Mouse (Mus musculus): Measurements from ENCODE around the gene Mrtfa. TPM values are rescaled to one million over a fixed set of nuclear protein-coding genes. Genes with fewer than 3 reads are reported as not detected.
A peak's percentile ranks its signal among the peaks of the same experiment; 100 is the strongest.

The Mrtfa gene
- total RNA-seq, 2 experiments from 2014 or later = 43.7 to 47.8 TPM

- DNase-seq (ENCODE audit: extremely low spot score in 1 of 2, low spot score in 2 of 2) = no peak
- intact Hi-C loops (cut with DNase I) = no loop called here
Measured at GRCm38 (mm10) chr15:81122078-81122477, 68.5 kb downstream of the Mrtfa start.

DNA sequence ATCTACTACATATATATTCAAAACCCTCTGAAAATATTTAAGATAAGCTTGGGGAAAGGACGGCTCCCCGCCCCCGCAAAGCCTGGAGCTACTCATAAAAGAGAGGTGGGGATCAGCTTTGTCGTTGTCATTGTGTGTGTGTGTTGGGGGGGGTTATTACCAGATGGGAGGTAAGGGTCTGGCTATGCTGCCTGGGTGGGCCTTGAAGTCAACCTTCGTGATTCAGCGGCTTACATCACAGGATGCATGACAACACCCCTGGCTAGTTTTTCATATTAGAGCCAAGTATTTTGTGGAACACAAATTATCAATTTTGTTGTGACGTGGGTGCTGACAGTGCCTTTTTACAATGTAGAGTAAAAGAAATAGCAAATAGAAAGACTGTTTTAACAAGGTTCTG lies 69.6 kb downstream of the Mrtfa start:
- no peak for DNase-seq (ENCODE audit: extremely low spot score in 1 of 2, low spot score in 2 of 2)
- intact Hi-C loops (cut with DNase I) = no loop called here

- no peak for DNase-seq (ENCODE audit: extremely low spot score in 1 of 2, low spot score in 2 of 2)
- intact Hi-C loops (cut with DNase I) = no loop called here
Measured at GRCm38 (mm10) chr15:81120140-81120539, 70.4 kb downstream of the Mrtfa start.

GRCm38 (mm10) chr15:81118226-81118625 lies 72.3 kb downstream of the Mrtfa start:
- intact Hi-C loops (cut with DNase I) = no loop called here
- DNase-seq (ENCODE audit: extremely low spot score in 1 of 2, low spot score in 2 of 2) = no peak

DNA sequence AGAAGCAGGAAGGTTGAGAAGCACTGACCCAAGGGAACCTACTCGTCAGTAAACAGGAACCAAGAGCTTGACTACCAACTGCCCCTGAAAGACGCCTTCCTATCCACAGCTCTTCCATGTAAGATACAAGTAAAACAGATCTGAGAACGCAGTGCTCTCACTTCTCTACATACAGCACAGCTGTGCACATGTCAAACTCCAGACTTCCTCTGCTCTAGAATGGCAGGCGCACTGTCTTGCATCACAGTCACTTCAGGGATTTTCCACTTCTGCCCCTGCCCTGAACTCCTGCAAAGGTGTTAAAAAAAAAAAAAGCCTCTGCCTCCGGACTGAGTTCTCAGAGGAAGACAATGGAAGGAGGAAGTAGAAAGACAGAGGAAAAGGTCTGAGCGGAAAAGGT lies 78.0 kb downstream of the Mrtfa start:
- no peak for DNase-seq (ENCODE audit: extremely low spot score in 1 of 2, low spot score in 2 of 2)
- intact Hi-C loops (cut with DNase I) = no loop called here

GRCm38 (mm10) chr15:81110315-81110714 lies 80.2 kb downstream of the Mrtfa start:
- intact Hi-C loops (cut with DNase I) = no loop called here
- no peak for DNase-seq (ENCODE audit: extremely low spot score in 1 of 2, low spot score in 2 of 2)

GRCm38 (mm10) chr15:81105962-81106361 lies 84.6 kb downstream of the Mrtfa start:
- DNase-seq (ENCODE audit: extremely low spot score in 1 of 2, low spot score in 2 of 2) = peak; percentile 49 to 59
- intact Hi-C loops (cut with DNase I) = no loop called here

DNA sequence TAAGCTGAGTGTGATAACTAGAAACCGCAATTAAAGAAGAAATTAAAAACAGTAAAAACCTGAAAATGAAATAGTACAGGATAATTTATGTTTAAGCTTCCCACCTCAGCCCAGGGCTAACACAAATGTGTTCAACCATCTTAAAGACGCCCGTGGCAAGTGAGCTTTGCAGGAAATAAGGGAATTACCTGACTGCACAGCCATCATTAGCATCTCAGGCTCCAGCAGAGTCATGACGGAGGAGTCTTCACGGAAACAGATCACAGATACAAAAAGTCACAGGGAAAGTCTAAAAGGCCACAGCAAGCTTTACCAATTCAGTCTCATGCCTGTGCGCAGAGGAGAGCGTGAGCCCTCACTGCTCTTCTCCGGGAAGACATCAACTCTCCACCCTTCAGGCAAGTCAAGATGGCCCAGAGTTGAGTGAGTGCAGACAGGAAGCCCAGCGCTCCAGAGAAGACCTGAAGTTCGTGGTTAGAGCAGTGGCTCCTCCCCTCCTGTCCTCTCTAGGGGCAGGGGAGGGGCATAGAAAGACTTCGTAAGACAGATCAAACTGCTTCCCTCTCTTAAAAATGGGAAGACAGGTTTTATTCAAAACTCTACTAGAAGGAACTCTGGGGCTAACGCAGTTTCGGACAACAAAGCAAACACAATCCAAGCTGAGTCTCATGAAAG lies 85.8 kb downstream of the Mrtfa start:
- intact Hi-C loops (cut with DNase I) = no loop called here
- DNase-seq (ENCODE audit: extremely low spot score in 1 of 2, low spot score in 2 of 2) = peak in 1 of 2 experiments; percentile 55

- no peak for DNase-seq (ENCODE audit: extremely low spot score in 1 of 2, low spot score in 2 of 2)
- intact Hi-C loops (cut with DNase I) = no loop called here
Measured at GRCm38 (mm10) chr15:81103500-81103899, 87.1 kb downstream of the Mrtfa start.

GRCm38 (mm10) chr15:81102274-81102879 lies 88.2 kb downstream of the Mrtfa start:
- intact Hi-C loops (cut with DNase I) = no loop called here

GRCm38 (mm10) chr15:81101316-81101715 lies 89.2 kb downstream of the Mrtfa start:
- no peak for DNase-seq (ENCODE audit: extremely low spot score in 1 of 2, low spot score in 2 of 2)
- intact Hi-C loops (cut with DNase I) = no loop called here

More at GRCm38 (mm10) chr15:81102274-81102879, 88.2 kb downstream of the Mrtfa start:
- DNase-seq (ENCODE audit: extremely low spot score in 1 of 2, low spot score in 2 of 2) = no peak

GRCm38 (mm10) chr15:81099269-81099668 lies 91.3 kb downstream of the Mrtfa start:
- intact Hi-C loops (cut with DNase I) = no loop called here

GRCm38 (mm10) chr15:81098689-81099088 lies 91.9 kb downstream of the Mrtfa start:
- intact Hi-C loops (cut with DNase I) = no loop called here

More at GRCm38 (mm10) chr15:81099269-81099668, 91.3 kb downstream of the Mrtfa start:
- no peak for DNase-seq (ENCODE audit: extremely low spot score in 1 of 2, low spot score in 2 of 2)

GRCm38 (mm10) chr15:81097896-81098295 lies 92.7 kb downstream of the Mrtfa start:
- DNase-seq (ENCODE audit: extremely low spot score in 1 of 2, low spot score in 2 of 2) = no peak
- intact Hi-C loops (cut with DNase I) = no loop called here

More at GRCm38 (mm10) chr15:81098689-81099088, 91.9 kb downstream of the Mrtfa start:
- DNase-seq (ENCODE audit: extremely low spot score in 1 of 2, low spot score in 2 of 2) = no peak

- DNase-seq (ENCODE audit: extremely low spot score in 1 of 2, low spot score in 2 of 2) = no peak
- intact Hi-C loops (cut with DNase I) = no loop called here
Measured at GRCm38 (mm10) chr15:81097456-81097855, 93.1 kb downstream of the Mrtfa start.

DNA sequence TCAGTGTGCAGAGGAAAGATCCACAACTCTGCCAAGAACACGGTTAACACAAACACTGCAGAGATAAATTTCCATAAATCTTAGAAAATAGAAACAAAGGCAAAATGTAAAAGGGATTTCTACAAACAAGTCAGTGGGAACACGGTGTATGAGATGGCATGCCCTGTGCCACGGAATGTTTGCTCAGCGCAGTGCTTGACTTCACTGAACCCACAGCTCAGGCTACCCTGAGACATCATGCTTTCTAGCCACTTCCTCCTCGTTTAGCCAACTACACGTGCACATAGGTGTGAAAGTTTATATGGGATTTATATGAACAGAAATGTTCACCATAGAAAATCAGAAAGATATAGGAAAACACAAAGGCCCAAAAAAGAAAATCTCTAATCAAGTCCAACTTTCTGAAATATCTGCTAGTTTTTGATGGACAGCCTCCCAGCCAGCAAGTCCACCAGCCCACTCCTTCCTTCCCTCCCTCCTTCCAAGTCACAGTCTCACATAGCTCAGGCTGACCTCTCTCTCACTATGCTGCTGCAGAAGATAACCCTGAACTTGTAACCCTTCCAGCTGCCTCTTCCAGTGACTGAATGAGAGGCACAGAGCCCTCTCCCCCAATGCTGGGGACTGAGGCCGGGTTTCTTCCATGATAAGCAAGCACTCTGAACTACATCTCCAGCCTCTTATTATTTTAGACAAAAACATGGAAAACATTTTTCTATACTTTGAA lies 94.1 kb downstream of the Mrtfa start:
- no peak for DNase-seq (ENCODE audit: extremely low spot score in 1 of 2, low spot score in 2 of 2)
- intact Hi-C loops (cut with DNase I) = no loop called here

- intact Hi-C loops (cut with DNase I) = no loop called here
- DNase-seq (ENCODE audit: extremely low spot score in 1 of 2, low spot score in 2 of 2) = no peak
Measured at GRCm38 (mm10) chr15:81093032-81093431, 97.5 kb downstream of the Mrtfa start.

DNA sequence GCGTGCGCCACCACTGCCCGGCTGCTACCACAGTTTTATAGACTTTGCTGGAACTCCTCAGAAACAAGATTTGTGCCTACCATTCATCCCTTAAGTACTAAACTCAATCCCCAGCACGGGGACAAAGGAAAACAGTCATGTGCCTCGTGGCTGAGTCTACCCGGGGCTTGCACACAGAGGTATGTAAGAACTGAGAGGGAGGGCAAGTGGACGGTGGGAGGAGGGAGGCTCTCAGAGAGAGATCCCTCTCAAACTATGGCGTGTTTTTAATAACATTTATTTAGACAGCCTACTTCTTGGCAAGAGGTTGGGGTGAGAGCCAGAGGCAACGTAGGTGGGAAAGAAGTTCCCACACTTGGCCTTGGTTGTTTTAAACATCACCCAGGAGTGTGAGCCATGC lies 98.8 kb downstream of the Mrtfa start:
- intact Hi-C loops (cut with DNase I) = no loop called here
- no peak for DNase-seq (ENCODE audit: extremely low spot score in 1 of 2, low spot score in 2 of 2)

- no peak for DNase-seq (ENCODE audit: extremely low spot score in 1 of 2, low spot score in 2 of 2)
- intact Hi-C loops (cut with DNase I) = no loop called here
Measured at GRCm38 (mm10) chr15:81087529-81087928, 103.0 kb downstream of the Mrtfa start.

Data from left cerebral cortex, postnatal 10 days (tissue).